In the genomic region with DNA sequence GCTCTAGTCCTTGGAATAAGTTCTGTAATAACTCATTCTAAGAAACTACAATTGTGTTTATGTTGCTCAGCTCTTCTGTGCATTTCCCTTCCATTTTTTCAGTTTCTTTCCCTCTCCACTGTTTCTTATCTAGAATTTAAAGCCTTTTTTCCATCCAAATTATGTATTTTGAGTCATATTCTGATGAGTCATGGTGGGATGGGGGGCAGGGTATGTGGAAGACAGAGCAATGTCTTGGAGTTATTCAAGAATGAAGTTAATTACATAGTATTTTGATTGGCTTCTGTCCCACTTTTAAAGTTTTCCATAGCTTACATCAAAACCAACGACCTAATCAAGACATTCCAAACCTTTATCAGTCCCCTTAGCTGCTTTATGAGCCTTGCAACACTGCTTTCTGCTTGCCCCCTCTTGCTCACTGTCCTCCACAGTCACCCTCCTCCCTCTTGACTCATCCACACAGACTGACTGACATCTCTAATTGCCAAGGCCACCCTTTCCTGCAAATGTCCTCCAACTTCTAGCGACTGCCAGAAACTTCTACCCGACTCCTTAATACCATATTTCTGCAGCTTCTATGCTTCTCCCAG, we compare ENCODE assay signal across 19 mouse cellular contexts. TPM values are rescaled to one million over a fixed set of nuclear protein-coding genes. Genes with fewer than 3 reads are reported as not detected.
DNase-seq lines count a peak whose midpoint lies in the region; ATAC-seq and TF ChIP-seq lines count a peak whose summit lies in the region.
"Had no signal": no experiment of that assay in that cellular context is flagged by ENCODE, and none has a peak within 500 bp of the region (broad histone marks: within the 10 kb centered on the region; RNA-seq: fewer than 3 reads in every experiment).

No protein-coding gene starts in this region.

- H3K9me3 ChIP-seq in embryonic facial prominence, embryonic 14.5 days (ENCODE audit: control insufficient read depth, low read length): no peaks in the 10 kb centered on the region
- 0 out of 2 replicates have a peak, but pooled peaks cover 2% of the 10 kb centered on the region for H3K9me3 ChIP-seq in embryonic facial prominence, embryonic 10.5 days
- H3K9me3 ChIP-seq in lung, embryonic 16.5 days (ENCODE audit: control insufficient read depth, low read length): no peaks in the 10 kb centered on the region
- H3K9me3 ChIP-seq: forebrain, embryonic 12.5 days; hindbrain, embryonic 12.5 days; midbrain, embryonic 12.5 days had no signal

- TF ChIP-seq POLR2A in embryonic fibroblast, embryonic 13.5 days (IDR thresholded peaks at IDR 0.05; ENCODE audit: low read depth, low read length): no peak

- H3K27me3 ChIP-seq in embryonic facial prominence, embryonic 14.5 days (replicated peaks; ENCODE audit: control insufficient read depth, insufficient read depth, low read length): no peaks in the 10 kb centered on the region
- H3K27me3 ChIP-seq in embryonic facial prominence, embryonic 10.5 days (replicated peaks; ENCODE audit: low read depth, poor library complexity, severe bottlenecking): no peaks in the 10 kb centered on the region
- no peaks in the 10 kb centered on the region for H3K27me3 ChIP-seq in lung, embryonic 16.5 days (ENCODE audit: control insufficient read depth, insufficient read depth, low read depth, low read length)
- H3K27me3 ChIP-seq: forebrain, embryonic 12.5 days; hindbrain, embryonic 12.5 days; midbrain, embryonic 12.5 days had no signal

- ATAC-seq in embryonic facial prominence, embryonic 14.5 days (ENCODE audit: low read depth): no peak
- peak; percentile 47; the same call in 1 of the 2 replicates for ATAC-seq in lung, embryonic 16.5 days (ENCODE audit: low read depth)

- DNase-seq in embryonic facial prominence, embryonic 14.5 days (ENCODE audit: low spot score): peak; percentile 7
- DNase-seq in embryonic facial prominence, embryonic 10.5 days (ENCODE audit: low spot score): no peak
- DNase-seq in lung, postnatal 36 days: no peak
- peak; percentile 75 for DNase-seq in adrenal gland, adult 8-10 months
- DNase-seq in frontal cortex, postnatal 25 days (ENCODE audit: low spot score in 2 of 2): no peak
- DNase-seq in urinary bladder, adult 18-20 months (ENCODE audit: low spot score in 2 of 2): no peak
- DNase-seq: B cell, adult 2 months; cerebellum, adult 9-10 months; kidney, adult 2 months; lung, postnatal 14 days; retina, postnatal 1 day; thymus, postnatal 14 days had no signal

- H3K27ac ChIP-seq in embryonic facial prominence, embryonic 14.5 days (replicated peaks; ENCODE audit: low read depth, low read length): no peak overlapping the region
- no peak overlapping the region for H3K27ac ChIP-seq in embryonic facial prominence, embryonic 10.5 days (replicated peaks)
- no peak overlapping the region for H3K27ac ChIP-seq in lung, embryonic 16.5 days (ENCODE audit: low read length)
- H3K27ac ChIP-seq in embryonic fibroblast, embryonic 13.5 days (ENCODE audit: insufficient read depth, low read length): 0 out of 2 replicates have a peak overlapping the region, but pooled peaks have one; percentile 31
- H3K27ac ChIP-seq: forebrain, embryonic 12.5 days; hindbrain, embryonic 12.5 days; midbrain, embryonic 12.5 days had no signal

- H3K4me2 ChIP-seq in embryonic facial prominence, embryonic 14.5 days (ENCODE audit: low read depth, low read length): no peak overlapping the region
- H3K4me2 ChIP-seq in lung, embryonic 16.5 days (ENCODE audit: low read depth, low read length): no peak overlapping the region
- H3K4me2 ChIP-seq: forebrain, embryonic 12.5 days; hindbrain, embryonic 12.5 days; midbrain, embryonic 12.5 days had no signal

- no peaks in the 10 kb centered on the region for H3K36me3 ChIP-seq in embryonic facial prominence, embryonic 14.5 days (ENCODE audit: control insufficient read depth, insufficient read depth, low read length)
- H3K36me3 ChIP-seq in embryonic facial prominence, embryonic 10.5 days (replicated peaks): no peaks in the 10 kb centered on the region
- H3K36me3 ChIP-seq in lung, embryonic 16.5 days (ENCODE audit: control insufficient read depth, insufficient read depth, low read length): no peaks in the 10 kb centered on the region
- H3K36me3 ChIP-seq: forebrain, embryonic 12.5 days; hindbrain, embryonic 12.5 days; midbrain, embryonic 12.5 days had no signal

- no peak for TF ChIP-seq CTCF in embryonic fibroblast, embryonic 13.5 days (IDR thresholded peaks at IDR 0.05; ENCODE audit: borderline replicate concordance, insufficient read depth, low read length)

- H3K4me1 ChIP-seq in embryonic facial prominence, embryonic 14.5 days (ENCODE audit: control insufficient read depth, insufficient read depth, low read length): no peaks in the 10 kb centered on the region
- no peaks in the 10 kb centered on the region for H3K4me1 ChIP-seq in embryonic facial prominence, embryonic 10.5 days
- no peaks in the 10 kb centered on the region for H3K4me1 ChIP-seq in lung, embryonic 16.5 days (replicated peaks; ENCODE audit: control insufficient read depth, insufficient read depth, low read length)
- H3K4me1 ChIP-seq in embryonic fibroblast, embryonic 13.5 days (ENCODE audit: control insufficient read depth, insufficient read depth, low read length): peaks cover 7% of the 10 kb centered on the region
- H3K4me1 ChIP-seq: forebrain, embryonic 12.5 days; hindbrain, embryonic 12.5 days; midbrain, embryonic 12.5 days had no signal

- 63% methylated on average over 3 of the region's 3 CpGs for WGBS in embryonic facial prominence, embryonic 14.5 days
- WGBS in embryonic facial prominence, embryonic 10.5 days: 73% methylated on average over 3 of the region's 3 CpGs
- 50% methylated on average over 3 of the region's 3 CpGs for WGBS in lung, embryonic 16.5 days

- no peak overlapping the region for H3K9ac ChIP-seq in embryonic facial prominence, embryonic 14.5 days (ENCODE audit: low read depth, low read length)
- no peak overlapping the region for H3K9ac ChIP-seq in lung, embryonic 16.5 days (ENCODE audit: low read length)
- H3K9ac ChIP-seq: forebrain, embryonic 12.5 days; hindbrain, embryonic 12.5 days; midbrain, embryonic 12.5 days had no signal

- H3K4me3 ChIP-seq in embryonic facial prominence, embryonic 14.5 days (ENCODE audit: low read depth, low read length): no peak overlapping the region
- H3K4me3 ChIP-seq in embryonic facial prominence, embryonic 10.5 days: no peak overlapping the region
- no peak overlapping the region for H3K4me3 ChIP-seq in lung, embryonic 16.5 days (ENCODE audit: low read length)
- H3K4me3 ChIP-seq in embryonic fibroblast, embryonic 13.5 days (ENCODE audit: insufficient read depth, low read length): no peak overlapping the region
- H3K4me3 ChIP-seq: erythroblast, embryonic 14.5 days; forebrain, embryonic 12.5 days; hindbrain, embryonic 12.5 days; midbrain, embryonic 12.5 days had no signal

RNA-seq across cellular contexts. Expression of gene Ica1, which starts 24.4 kb away (rescaled TPM):
- polyA plus RNA-seq in embryonic facial prominence, embryonic 14.5 days (2014; fragmentation: Nextera tagmentation; extraction: Ambion mirVana): 16.1 and 16.3 TPM in 2 replicates
- polyA plus RNA-seq in embryonic facial prominence, embryonic 10.5 days (2016; fragmentation: Nextera tagmentation; extraction: Ambion mirVana): 16.0 and 16.7 TPM in 2 replicates
- polyA plus RNA-seq in lung, embryonic 16.5 days (2015; fragmentation: Nextera tagmentation; extraction: Ambion mirVana): 39.8 and 40.6 TPM in 2 replicates
- total RNA-seq in adrenal gland, adult 8-10 months (2022): 10 to 100 TPM; 51.0 to 72.9 (median 61.5) TPM
- 7.9 and 10.3 TPM in 2 replicates for polyA plus RNA-seq in embryonic fibroblast, embryonic 13.5 days (2011; ENCODE audit: insufficient read length, low read depth, missing spikeins)
- total RNA-seq: MEL had no signal

Comparison
In these comparisons a context has a peak if more than half of its experiments do, and no peak if none do; other contexts are left out.
1. DNase-seq: peak in embryonic facial prominence, embryonic 14.5 days (single experiment) and adrenal gland, adult 8-10 months (single experiment); none in embryonic facial prominence, embryonic 10.5 days (single experiment), lung, postnatal 36 days (single experiment), frontal cortex, postnatal 25 days (0 of 2) and urinary bladder, adult 18-20 months (0 of 2).